Mouse (Mus musculus) fibroblast of lung, adult 2 months (primary cell): ENCODE results near the gene Ncam2.
A peak's percentile ranks its signal among the peaks of the same experiment; 100 is the strongest.

Source experiments
- DNase-seq: peaks from one replicate; pipeline ENCODE4 v3.0.0-alpha.2; 2011; ENCODE audit warnings: low read depth

Gene Ncam2

DNA sequence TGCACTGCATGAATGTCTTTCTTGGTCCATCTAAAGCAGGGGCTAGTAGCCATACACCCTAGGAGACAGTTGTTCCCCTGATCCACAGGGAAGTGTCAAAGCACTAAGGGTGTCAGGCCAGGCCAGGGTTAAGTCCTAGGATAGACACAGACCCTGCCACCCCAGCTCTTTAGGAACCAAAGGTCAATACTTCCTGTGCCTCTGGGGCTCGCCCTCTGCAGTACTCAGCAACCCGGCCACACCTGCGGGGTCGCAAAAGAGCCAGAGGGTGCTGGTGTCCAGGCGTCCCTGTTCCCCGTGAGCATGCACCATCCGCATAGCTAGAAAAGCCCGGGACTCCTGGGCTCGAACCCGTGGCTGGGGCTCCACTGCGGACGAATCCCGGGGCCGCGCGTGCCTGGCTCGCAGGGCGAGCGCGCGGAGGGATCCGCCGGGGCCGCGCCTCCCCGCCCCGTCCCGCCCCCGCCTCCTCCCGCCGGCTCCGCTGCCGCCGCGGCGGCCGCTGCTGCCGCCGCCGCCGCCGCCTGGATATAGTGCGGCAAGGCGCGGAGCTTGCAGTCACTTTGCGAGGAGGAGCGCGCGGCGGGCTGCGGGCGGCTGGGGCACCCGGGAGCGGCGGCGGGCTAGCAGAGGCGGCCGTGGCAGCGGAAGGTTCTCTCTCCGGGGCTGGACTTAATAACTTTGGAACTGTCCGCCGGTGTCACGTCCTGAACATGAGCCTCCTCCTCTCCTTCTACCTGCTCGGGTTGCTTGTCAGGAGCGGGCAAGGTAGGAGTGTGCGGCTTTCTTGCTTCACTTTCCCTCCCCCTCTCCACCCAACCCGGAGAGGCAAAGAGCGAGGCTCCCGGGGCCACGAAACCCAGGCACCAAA, at the start of gene Ncam2:
TSS of gene Ncam2 (plus strand) at position 497 of the 871 bp plus-strand sequence.
- DNase-seq = no peak

- DNase-seq = no peak
Observed at GRCm38 (mm10) chr16:81170828-81171227, 29.7 kb upstream of the Ncam2 start.

GRCm38 (mm10) chr16:81175302-81175943, 25.1 kb upstream of the Ncam2 start:
- DNase-seq = peak; percentile 38

DNA sequence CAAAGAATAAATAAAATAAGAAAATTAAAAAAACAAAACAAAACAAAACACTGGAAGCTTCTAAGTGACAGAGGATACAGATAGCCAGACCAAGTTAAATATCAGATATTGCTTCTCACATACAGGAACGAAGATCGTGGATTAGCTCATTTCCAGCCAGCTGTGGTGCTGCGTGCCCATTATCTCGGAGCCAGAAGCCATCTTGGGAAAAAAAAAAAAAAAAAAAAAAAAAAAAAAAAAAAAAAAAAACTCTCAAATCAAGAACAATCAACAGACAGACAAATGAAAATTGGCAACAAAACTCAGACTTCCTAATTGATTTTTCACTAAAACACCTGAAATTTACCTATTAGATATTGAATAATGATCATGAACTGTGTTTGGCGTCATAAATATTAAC, 20.7 kb upstream of the Ncam2 start:
- no peak for DNase-seq

DNA sequence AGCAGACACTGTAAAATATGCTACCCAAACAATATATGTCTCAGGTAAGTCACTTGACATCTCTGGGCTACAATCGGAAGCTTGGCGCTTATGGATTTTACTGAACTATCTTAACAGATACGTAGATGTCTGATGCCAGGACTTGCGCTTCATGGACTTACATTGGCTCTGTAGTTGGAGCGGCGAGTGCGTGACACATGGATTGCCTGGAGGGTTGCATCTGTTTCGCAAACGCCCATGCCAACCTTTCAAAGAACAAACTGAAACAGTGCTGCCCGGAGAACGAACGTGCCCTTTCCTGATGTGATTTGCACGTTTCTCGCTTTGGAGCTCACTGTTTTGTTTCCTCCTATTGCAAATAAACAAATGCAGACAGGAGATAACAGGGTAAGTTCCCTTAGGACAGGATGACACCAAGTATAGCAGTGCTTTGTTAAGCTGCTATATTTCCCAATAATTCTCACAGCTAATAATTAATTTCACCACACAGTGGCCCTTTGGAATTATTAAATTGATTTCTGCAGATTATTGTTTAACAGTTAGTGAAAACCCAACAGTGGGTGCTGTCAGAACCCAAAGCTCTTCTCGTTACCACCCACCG, 12.8 kb upstream of the Ncam2 start:
- DNase-seq = no peak

DNA sequence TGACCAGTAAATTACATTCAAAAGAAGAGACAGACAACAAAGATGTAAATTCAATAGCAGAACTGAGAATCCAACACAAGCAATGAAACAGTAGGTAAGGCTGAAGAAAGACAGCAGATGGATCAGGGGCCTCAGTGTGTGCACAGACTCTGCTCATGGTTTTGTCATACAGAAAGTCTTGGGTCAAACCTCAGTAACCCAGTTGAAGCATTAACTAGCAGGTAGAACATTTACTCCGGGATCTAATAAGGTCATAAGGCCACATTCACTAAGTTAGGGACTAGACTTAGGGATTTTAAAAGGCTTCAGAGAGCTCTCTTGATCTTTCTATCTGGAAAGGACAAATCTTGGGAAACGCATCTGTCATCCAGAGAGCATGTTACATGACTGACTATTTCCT, 8.9 kb upstream of the Ncam2 start:
- DNase-seq = no peak

- DNase-seq = no peak
Observed at GRCm38 (mm10) chr16:81192607-81193006, 7.9 kb upstream of the Ncam2 start.

GRCm38 (mm10) chr16:81199467-81199866, 1.0 kb upstream of the Ncam2 start:
- DNase-seq = no peak

DNA sequence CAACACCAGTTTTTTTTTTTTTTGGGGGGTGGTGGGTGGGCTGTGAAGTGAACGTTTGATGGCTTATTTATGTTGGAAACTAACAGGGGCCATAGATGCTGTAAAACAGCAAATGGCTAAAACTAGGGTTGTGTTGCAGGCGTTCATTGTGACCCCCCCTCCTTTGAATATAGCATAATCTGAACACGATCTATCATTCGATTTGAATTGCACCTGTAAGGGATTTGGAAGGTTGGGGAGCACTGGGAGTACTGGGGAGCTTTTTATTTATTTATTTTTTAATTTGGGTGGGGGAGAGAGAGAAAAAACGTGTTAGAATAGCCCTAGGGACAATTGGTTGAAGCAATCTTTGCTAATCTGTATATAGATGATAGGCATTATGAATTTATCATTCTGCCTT, 974 bp downstream of the Ncam2 start:
- DNase-seq = no peak

- DNase-seq = peak; percentile 2
Observed at GRCm38 (mm10) chr16:81201992-81202391, 1.5 kb downstream of the Ncam2 start.

GRCm38 (mm10) chr16:81202721-81203161, 2.2 kb downstream of the Ncam2 start:
- DNase-seq = no peak

- DNase-seq = no peak
Observed at GRCm38 (mm10) chr16:81204405-81205034, 4.0 kb downstream of the Ncam2 start.

GRCm38 (mm10) chr16:81221176-81221575, 20.7 kb downstream of the Ncam2 start:
- DNase-seq = no peak

DNA sequence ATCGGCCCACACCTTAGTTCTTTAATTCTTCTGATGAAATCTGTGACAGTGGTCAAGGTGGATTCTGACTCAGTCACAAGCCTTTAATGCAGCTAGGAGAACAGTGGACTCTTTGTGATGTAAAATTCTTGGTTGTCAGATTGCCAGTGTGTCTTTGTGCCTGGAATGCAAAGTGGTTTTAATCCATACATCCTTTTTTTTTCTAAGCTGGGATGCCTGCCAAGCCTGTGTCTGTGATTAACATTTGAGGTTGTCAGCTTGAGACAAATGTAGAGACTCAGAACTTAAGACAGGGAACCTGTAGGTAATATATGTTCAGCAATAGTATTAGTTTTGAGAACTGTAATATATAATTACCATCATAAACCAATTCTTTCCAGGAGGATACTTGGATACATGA, 23.3 kb downstream of the Ncam2 start:
- DNase-seq = no peak

GRCm38 (mm10) chr16:81224253-81224652, 23.8 kb downstream of the Ncam2 start:
- no peak for DNase-seq

DNA sequence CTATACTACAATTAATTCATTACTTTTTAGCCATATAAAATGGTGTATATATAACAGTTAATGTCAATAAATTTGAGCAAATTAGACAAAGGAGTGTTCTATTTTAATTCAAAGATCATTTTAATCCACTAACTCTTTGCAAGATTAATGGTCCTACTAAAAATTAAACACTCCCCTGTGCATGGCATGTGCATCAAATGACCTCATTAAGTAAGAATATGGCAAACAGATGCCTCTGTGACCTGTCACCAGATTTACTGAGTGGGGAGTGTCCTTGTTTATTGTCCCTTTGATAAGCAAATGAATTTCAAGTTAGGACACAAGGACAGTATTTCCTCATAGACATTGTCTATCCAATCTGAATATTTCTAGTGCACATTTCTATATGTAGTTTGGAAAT, 54.4 kb downstream of the Ncam2 start:
- DNase-seq = no peak

DNA sequence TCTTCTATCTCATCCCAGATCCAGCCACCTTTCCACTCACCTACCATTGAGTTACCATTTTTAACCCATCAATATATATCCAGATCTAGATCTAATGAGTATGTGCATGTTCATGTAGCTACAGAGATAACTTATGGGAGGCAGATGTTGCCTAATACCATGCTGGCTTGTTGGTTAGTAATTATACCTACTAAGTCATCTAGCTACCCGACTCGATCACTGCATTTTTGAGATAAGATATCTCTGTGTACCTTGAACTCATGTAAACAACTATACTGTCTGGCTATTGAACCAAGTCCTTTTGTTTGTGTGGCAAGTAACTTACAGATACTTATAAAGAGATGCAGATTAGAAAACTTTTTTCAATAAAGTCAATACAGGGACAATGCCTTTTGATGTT, 59.9 kb downstream of the Ncam2 start:
- DNase-seq = no peak

DNA sequence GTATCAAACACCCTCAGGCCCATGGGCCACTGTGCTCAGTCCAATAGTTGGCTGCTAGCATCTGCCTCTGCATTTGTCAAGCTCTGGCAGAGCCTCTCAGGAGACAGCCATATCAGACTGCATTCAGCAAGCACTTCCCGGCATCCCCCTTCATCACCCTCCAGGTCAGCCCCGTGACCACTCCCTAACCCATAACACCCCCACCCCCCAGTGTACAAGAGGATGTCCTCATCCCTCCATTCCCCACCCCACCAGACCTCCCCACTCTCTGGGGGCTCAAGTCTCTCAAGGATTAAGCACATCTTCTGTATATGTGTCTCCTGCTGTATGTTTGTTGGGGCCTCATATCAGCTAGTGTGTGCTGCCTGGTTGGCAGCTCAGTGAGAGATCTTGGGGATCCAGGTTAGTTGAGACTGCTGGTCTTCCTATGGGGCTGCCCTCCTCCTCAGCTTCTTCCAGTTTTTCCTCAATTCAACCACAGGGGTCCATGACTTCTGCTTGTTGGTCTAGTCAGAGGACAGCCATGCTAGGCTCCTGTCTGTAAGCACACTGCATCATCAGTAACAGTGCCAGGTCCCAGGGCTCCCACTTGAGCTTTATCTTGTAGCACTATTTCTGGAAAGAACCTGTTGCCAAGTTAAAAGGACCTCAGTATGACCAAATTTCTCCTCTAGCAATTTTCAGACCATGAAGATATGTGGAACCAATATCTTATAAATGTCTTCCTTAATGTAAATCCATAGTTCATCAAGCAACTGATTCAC, 73.3 kb downstream of the Ncam2 start:
- no peak for DNase-seq

DNA sequence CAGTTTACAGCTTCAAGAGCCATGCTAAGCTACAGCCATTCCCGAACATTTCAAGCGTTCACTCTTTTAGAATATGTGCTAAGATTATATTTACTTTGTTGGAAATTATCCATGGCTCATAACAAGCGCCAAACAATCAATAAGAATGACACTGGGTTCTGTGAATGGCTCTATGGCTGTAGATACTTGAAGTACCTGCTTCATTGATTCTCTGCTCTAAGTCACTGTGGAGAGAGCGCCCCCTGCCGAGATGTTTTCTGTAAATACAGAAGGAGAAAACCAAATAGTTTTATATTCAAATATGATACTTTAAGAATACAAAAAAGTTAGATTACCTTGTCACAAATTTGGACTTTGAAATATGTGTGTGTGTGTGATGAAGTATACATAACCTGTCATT, 83.7 kb downstream of the Ncam2 start:
- no peak for DNase-seq

DNA sequence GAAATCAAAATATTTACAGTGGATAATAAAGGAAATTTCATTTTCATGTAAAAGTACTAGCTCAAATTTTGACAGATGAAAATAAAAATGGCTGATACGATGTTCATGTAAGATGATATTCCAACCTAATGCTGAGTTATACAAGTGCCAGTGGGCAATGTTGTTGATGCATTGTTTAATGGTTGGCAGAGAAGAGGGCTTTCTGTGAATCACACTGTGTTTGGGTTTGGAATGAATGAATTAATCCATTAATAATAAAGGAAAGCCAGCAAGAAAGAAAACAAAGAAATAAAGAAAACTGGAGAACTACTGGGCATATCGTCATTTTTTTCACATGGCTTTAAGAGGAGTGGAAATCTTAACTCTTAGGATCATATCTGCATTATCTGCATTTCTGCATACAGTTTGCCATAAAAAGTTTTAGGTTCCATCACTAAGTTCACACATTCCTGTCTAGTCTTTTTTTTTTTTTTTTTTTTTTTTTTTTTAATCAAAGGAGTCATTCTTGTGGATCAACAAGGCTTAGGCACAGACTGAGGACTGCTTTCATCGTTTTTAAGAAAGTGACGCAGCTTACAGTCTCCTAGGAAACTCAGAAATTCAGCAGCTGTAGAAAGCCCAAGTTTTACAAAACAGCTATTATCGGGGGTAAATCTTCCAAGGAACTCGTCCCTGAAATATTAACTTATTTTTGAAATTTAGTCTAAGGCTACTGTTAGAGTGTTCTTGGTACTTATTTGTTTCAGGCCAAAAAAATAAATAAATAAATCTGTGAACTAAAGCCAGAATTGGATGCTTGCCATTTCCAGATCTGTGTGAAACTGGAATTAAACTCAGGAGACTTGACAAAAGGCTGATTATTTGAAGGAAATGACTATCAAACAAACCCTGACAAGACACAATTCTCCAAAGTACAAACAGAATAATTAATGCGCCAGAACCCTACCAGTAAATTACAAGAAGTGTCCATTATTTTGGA, 84.7 kb downstream of the Ncam2 start:
- DNase-seq = no peak

GRCm38 (mm10) chr16:81285882-81286281, 85.4 kb downstream of the Ncam2 start:
- DNase-seq = no peak
